Comparison of ENCODE assay signal across 7 mouse cellular contexts in the genomic region with DNA sequence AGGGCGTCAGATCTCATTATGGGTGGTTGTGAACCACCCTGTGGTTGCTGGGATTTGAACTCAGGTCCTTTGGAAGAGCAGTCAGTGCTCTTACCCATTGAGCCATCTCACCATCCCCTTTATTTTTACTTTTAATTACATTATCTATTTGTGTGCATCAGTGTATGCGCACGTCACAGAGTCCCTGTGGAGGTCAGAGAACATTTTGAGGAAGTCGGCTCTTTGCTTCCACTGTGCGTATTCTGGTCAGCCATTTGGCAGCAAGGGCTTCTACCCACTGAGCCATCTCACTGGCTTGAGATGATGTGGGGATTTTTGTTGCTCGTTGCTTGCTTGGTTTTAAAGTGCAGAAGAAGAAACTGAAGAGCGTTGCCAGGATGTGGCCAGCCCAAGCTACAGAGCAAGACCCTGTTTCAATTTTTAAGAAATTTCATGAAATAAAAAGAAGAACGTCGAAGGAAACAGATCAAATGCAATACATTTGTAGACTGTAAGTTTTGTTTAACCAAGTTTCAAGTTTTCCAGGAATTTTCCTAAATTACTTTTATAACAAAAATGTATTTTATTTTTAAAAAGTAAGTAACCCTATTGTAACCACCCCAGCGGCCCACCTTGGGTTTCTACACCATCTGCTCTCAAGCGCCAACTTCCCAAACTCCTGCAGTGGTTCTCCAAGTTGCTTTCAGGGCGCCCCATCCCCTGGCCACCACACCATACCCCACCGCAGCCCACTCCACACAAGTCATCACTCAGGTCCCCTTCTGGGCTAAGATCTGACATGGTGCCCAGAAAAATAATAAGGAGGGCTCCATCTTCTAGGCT. TPM values are rescaled to one million over a fixed set of nuclear protein-coding genes. Genes with fewer than 3 reads are reported as not detected.
DNase-seq lines count a peak whose midpoint lies in the region; ATAC-seq and TF ChIP-seq lines count a peak whose summit lies in the region.

No protein-coding gene starts in this region.

- peaks cover 69% of the 10 kb centered on the region for H3K27me3 ChIP-seq in CH12.LX (replicated peaks)
- H3K27me3 ChIP-seq in G1E (ENCODE audit: insufficient read depth, low read length) = peaks cover 6% of the 10 kb centered on the region; the same call in 1 of the 2 replicates
- H3K27me3 ChIP-seq in hindbrain, embryonic 14.5 days (ENCODE audit: control insufficient read depth, insufficient read depth, low read length) = peaks cover 5% of the 10 kb centered on the region
- H3K27me3 ChIP-seq in midbrain, embryonic 11.5 days (ENCODE audit: control insufficient read depth, insufficient read depth, low read length) = no peaks in the 10 kb centered on the region

- DNase-seq in CH12.LX (ENCODE audit: extremely low read depth) (peak; percentile 56), G1E (ENCODE audit: low spot score) (peak; percentile 54)
- no peak for DNase-seq in hindbrain, embryonic 14.5 days (ENCODE audit: low spot score)
- DNase-seq in midbrain, embryonic 11.5 days (ENCODE audit: low spot score, missing footprints) = no peak
- DNase-seq in adrenal gland, adult 18-20 months (ENCODE audit: low spot score in 2 of 2) = no peak
- DNase-seq in c-Kit-positive CD71-positive TER-119-positive erythroid progenitor cells, embryonic 14.5 days (ENCODE audit: low spot score) = no peak
- DNase-seq in gastrocnemius, postnatal 4 days (ENCODE audit: low spot score in 2 of 2) = no peak

- no peaks in the 10 kb centered on the region for H3K36me3 ChIP-seq in CH12.LX (replicated peaks in 1 of 2; ENCODE audit: control insufficient read depth in 1 of 2, insufficient read depth in 1 of 2, low read length in 1 of 2)
- H3K36me3 ChIP-seq in G1E (replicated peaks) = no peaks in the 10 kb centered on the region
- no peaks in the 10 kb centered on the region for H3K36me3 ChIP-seq in hindbrain, embryonic 14.5 days (replicated peaks; ENCODE audit: control insufficient read depth, insufficient read depth)
- H3K36me3 ChIP-seq in midbrain, embryonic 11.5 days (ENCODE audit: control insufficient read depth, insufficient read depth, low read length) = no peaks in the 10 kb centered on the region

- H3K79me2 ChIP-seq in CH12.LX (replicated peaks; ENCODE audit: control insufficient read depth, extremely low read depth, insufficient read depth, poor library complexity, severe bottlenecking) = no peaks in the 10 kb centered on the region

- peak overlapping the region; percentile 80 for H3K4me2 ChIP-seq in CH12.LX (ENCODE audit: insufficient read depth, low read depth, poor library complexity, severe bottlenecking)
- H3K4me2 ChIP-seq in hindbrain, embryonic 14.5 days (replicated peaks) = peak overlapping the region; percentile 52
- H3K4me2 ChIP-seq in midbrain, embryonic 11.5 days = peak overlapping the region; percentile 40

- dilution Hi-C loops in CH12.LX (cut with MboI; ENCODE audit: extremely low pct_ligation_motif_present, extremely low pct_unique_long_range_greater_than_20kb, low sequenced_read_pairs) = no loop called here

- TF ChIP-seq RAD21 in CH12.LX (IDR thresholded peaks at IDR 0.05; ENCODE audit: low read depth, low read length) = no peak

- no peak overlapping the region; the same call in 1 of the 2 replicates for H3K9ac ChIP-seq in CH12.LX (ENCODE audit: insufficient read depth, low read depth)
- H3K9ac ChIP-seq in hindbrain, embryonic 14.5 days = 0 out of 2 replicates have a peak overlapping the region, but pooled peaks have one; percentile 32
- H3K9ac ChIP-seq in midbrain, embryonic 11.5 days (ENCODE audit: low read length) = no peak overlapping the region

- H3K4me3 ChIP-seq in CH12.LX (replicated peaks in 1 of 3; ENCODE audit: low read depth in 2 of 3, low read length in 2 of 3, poor library complexity in 1 of 3) = no peak overlapping the region
- H3K4me3 ChIP-seq in G1E (ENCODE audit: low read depth, low read length) = peak overlapping the region; percentile 60; the same call in 1 of the 2 replicates
- H3K4me3 ChIP-seq in hindbrain, embryonic 14.5 days (replicated peaks; ENCODE audit: low read length) = peak overlapping the region; percentile 14; the same call in 1 of the 2 replicates
- H3K4me3 ChIP-seq in midbrain, embryonic 11.5 days (ENCODE audit: low read depth, low read length) = no peak overlapping the region

- in situ Hi-C loops in CH12.LX (cut with MboI; ENCODE audit: low pct_ligation_motif_present, low pct_unique_long_range_greater_than_20kb, low sequenced_read_pairs) = loop anchor here (5.0 kb wide), 2 partner anchors 36 to 71 kb away; partner anchors contain the start of gene Ppy

- no peak for TF ChIP-seq POLR2A in CH12.LX (IDR thresholded peaks at IDR 0.05; ENCODE audit: low read depth, low read length)

- no peak for TF ChIP-seq CTCF in CH12.LX (conservative IDR thresholded peaks at IDR 0.05 in 1 of 2, IDR thresholded peaks at IDR 0.05 in 1 of 2; ENCODE audit: low read depth in 2 of 2, low read length in 2 of 2)
- no peak for TF ChIP-seq CTCF in G1E (IDR thresholded peaks at IDR 0.05; ENCODE audit: low read depth, low read length)

- H3K4me1 ChIP-seq in CH12.LX (ENCODE audit: control insufficient read depth in 1 of 2, insufficient read depth in 2 of 2) = peaks cover 0 to 7% of the 10 kb centered on the region in 2 experiments; a peak in 2 of 4 replicates
- peaks cover 41% of the 10 kb centered on the region for H3K4me1 ChIP-seq in G1E (ENCODE audit: insufficient read depth, low read depth, low read length)
- no peaks in the 10 kb centered on the region for H3K4me1 ChIP-seq in hindbrain, embryonic 14.5 days (replicated peaks; ENCODE audit: control insufficient read depth, insufficient read depth, low read length)
- no peaks in the 10 kb centered on the region for H3K4me1 ChIP-seq in midbrain, embryonic 11.5 days (ENCODE audit: control insufficient read depth, insufficient read depth, low read length)

- WGBS in hindbrain, embryonic 14.5 days = 44% methylated on average over 13 of the region's 13 CpGs
- WGBS in midbrain, embryonic 11.5 days = 47% methylated on average over 13 of the region's 13 CpGs

- no peak overlapping the region for H3K27ac ChIP-seq in CH12.LX (ENCODE audit: insufficient read depth, low read depth)
- no peak overlapping the region for H3K27ac ChIP-seq in hindbrain, embryonic 14.5 days
- no peak overlapping the region for H3K27ac ChIP-seq in midbrain, embryonic 11.5 days (ENCODE audit: low read depth, low read length)

- no peak for ATAC-seq in G1E (ENCODE audit: extremely low read depth, insufficient number of reproducible peaks, low FRiP score, poor library complexity, severe bottlenecking)
- no peak; the same call in 1 of the 2 replicates for ATAC-seq in hindbrain, embryonic 14.5 days (ENCODE audit: low FRiP score)
- peak; percentile 46; the same call in 1 of the 2 replicates for ATAC-seq in midbrain, embryonic 11.5 days (ENCODE audit: low FRiP score)

- H3K9me3 ChIP-seq in CH12.LX (replicated peaks; ENCODE audit: low read length) (no peaks in the 10 kb centered on the region), G1E (replicated peaks) (no peaks in the 10 kb centered on the region)
- no peaks in the 10 kb centered on the region for H3K9me3 ChIP-seq in hindbrain, embryonic 14.5 days (ENCODE audit: control insufficient read depth, low read length)
- H3K9me3 ChIP-seq in midbrain, embryonic 11.5 days (ENCODE audit: control insufficient read depth, low read length) = no peaks in the 10 kb centered on the region

- TF ChIP-seq EP300 in CH12.LX (IDR thresholded peaks at IDR 0.05; ENCODE audit: low read length) = no peak

RNA-seq across cellular contexts. Expression of gene Nags, which starts 7.5 kb away (rescaled TPM):
- not detected in 2 replicates for total RNA-seq in CH12.LX (2012; rRNA removed)
- total RNA-seq in CH12.LX (2014; rRNA removed) = not detected in 2 replicates
- not detected in 2 replicates for polyA plus RNA-seq in CH12.LX (2012; ENCODE audit: insufficient read length, low read depth)
- not detected in 2 replicates for total RNA-seq in G1E (2014; fragmentation: Nextera tagmentation)
- total RNA-seq in G1E (2017) = 0.06 TPM in 1 of 2 replicates, not detected in the other
- not detected in 2 replicates for polyA plus RNA-seq in G1E (2012)
- polyA plus RNA-seq in hindbrain, embryonic 14.5 days (2014; fragmentation: Nextera tagmentation; extraction: Ambion mirVana) = 0.09 TPM in 1 of 2 replicates, not detected in the other
- polyA plus RNA-seq in midbrain, embryonic 11.5 days (2014; fragmentation: Nextera tagmentation; extraction: Ambion mirVana) = not detected in 2 replicates
- under 1 TPM in 1 of 2 experiments, not detected in 1; 0.77 TPM for total RNA-seq in adrenal gland, adult 18-20 months (2021)
- total RNA-seq in gastrocnemius, postnatal 4 days (2021) = under 1 TPM in 1 of 2 experiments, not detected in 1; 0.13 TPM

RNA-seq across cellular contexts. Expression of gene Tmem101, which starts 18.4 kb away (rescaled TPM):
- total RNA-seq in CH12.LX (2012; rRNA removed) (56.7 and 63.1 TPM in 2 replicates), CH12.LX (2014; rRNA removed) (36.1 and 38.5 TPM in 2 replicates), G1E (2014; fragmentation: Nextera tagmentation) (8.3 and 10.2 TPM in 2 replicates), G1E (2017) (12.9 and 16.7 TPM in 2 replicates)
- polyA plus RNA-seq in CH12.LX (2012; ENCODE audit: insufficient read length, low read depth) (29.7 and 35.4 TPM in 2 replicates), G1E (2012) (8.1 and 14.3 TPM in 2 replicates)
- polyA plus RNA-seq in hindbrain, embryonic 14.5 days (2014; fragmentation: Nextera tagmentation; extraction: Ambion mirVana) = 32.7 and 35.0 TPM in 2 replicates
- 33.5 and 35.9 TPM in 2 replicates for polyA plus RNA-seq in midbrain, embryonic 11.5 days (2014; fragmentation: Nextera tagmentation; extraction: Ambion mirVana)
- total RNA-seq in adrenal gland, adult 18-20 months (2021) = 10 to 100 TPM; 12.0 to 13.6 TPM
- 10 to 100 TPM; 15.1 to 16.1 TPM for total RNA-seq in gastrocnemius, postnatal 4 days (2021)

RNA-seq across cellular contexts. Expression of gene Pyy, which starts 30.2 kb away (rescaled TPM):
- total RNA-seq in CH12.LX (2012; rRNA removed) (not detected in 2 replicates), CH12.LX (2014; rRNA removed) (not detected in 2 replicates), G1E (2014; fragmentation: Nextera tagmentation) (not detected in 2 replicates), G1E (2017) (not detected in 2 replicates)
- polyA plus RNA-seq in CH12.LX (2012; ENCODE audit: insufficient read length, low read depth) (not detected in 2 replicates), G1E (2012) (not detected in 2 replicates)
- polyA plus RNA-seq in hindbrain, embryonic 14.5 days (2014; fragmentation: Nextera tagmentation; extraction: Ambion mirVana) = 4.3 and 4.4 TPM in 2 replicates
- 0.44 TPM in 1 of 2 replicates, not detected in the other for polyA plus RNA-seq in midbrain, embryonic 11.5 days (2014; fragmentation: Nextera tagmentation; extraction: Ambion mirVana)
- total RNA-seq in adrenal gland, adult 18-20 months (2021) = not detected
- not detected for total RNA-seq in gastrocnemius, postnatal 4 days (2021)

RNA-seq across cellular contexts. Expression of gene Ppy, which starts 36.7 kb away (rescaled TPM):
- total RNA-seq in CH12.LX (2012; rRNA removed) (not detected in 2 replicates), CH12.LX (2014; rRNA removed) (not detected in 2 replicates), G1E (2014; fragmentation: Nextera tagmentation) (not detected in 2 replicates), G1E (2017) (not detected in 2 replicates)
- polyA plus RNA-seq in CH12.LX (2012; ENCODE audit: insufficient read length, low read depth) (not detected in 2 replicates), G1E (2012) (0.16 TPM in 1 of 2 replicates, not detected in the other)
- polyA plus RNA-seq in hindbrain, embryonic 14.5 days (2014; fragmentation: Nextera tagmentation; extraction: Ambion mirVana) = not detected in 2 replicates
- polyA plus RNA-seq in midbrain, embryonic 11.5 days (2014; fragmentation: Nextera tagmentation; extraction: Ambion mirVana) = not detected in 2 replicates
- total RNA-seq in adrenal gland, adult 18-20 months (2021) = not detected
- total RNA-seq in gastrocnemius, postnatal 4 days (2021) = not detected

RNA-seq across cellular contexts. Expression of gene Lsm12, which starts 47.3 kb away (rescaled TPM):
- total RNA-seq in CH12.LX (2012; rRNA removed) (66.9 and 78.7 TPM in 2 replicates), CH12.LX (2014; rRNA removed) (70.0 and 78.9 TPM in 2 replicates), G1E (2014; fragmentation: Nextera tagmentation) (160 and 182 TPM in 2 replicates), G1E (2017) (44.1 and 51.8 TPM in 2 replicates)
- polyA plus RNA-seq in CH12.LX (2012; ENCODE audit: insufficient read length, low read depth) (164 and 185 TPM in 2 replicates), G1E (2012) (114 and 136 TPM in 2 replicates)
- polyA plus RNA-seq in hindbrain, embryonic 14.5 days (2014; fragmentation: Nextera tagmentation; extraction: Ambion mirVana) = 78.6 and 81.9 TPM in 2 replicates
- 73.5 and 74.8 TPM in 2 replicates for polyA plus RNA-seq in midbrain, embryonic 11.5 days (2014; fragmentation: Nextera tagmentation; extraction: Ambion mirVana)
- 100 to 1,000 TPM in 1 of 2 experiments, 10 to 100 TPM in 1; 83.9 to 102 TPM for total RNA-seq in adrenal gland, adult 18-20 months (2021)
- 10 to 100 TPM; 75.1 to 78.3 TPM for total RNA-seq in gastrocnemius, postnatal 4 days (2021)

Comparison
In these comparisons a context has a peak if more than half of its experiments do, and no peak if none do; other contexts are left out.
1. DNase-seq: peak in CH12.LX (single experiment) and G1E (single experiment); none in hindbrain, embryonic 14.5 days (single experiment), midbrain, embryonic 11.5 days (single experiment), adrenal gland, adult 18-20 months (0 of 2), c-Kit-positive CD71-positive TER-119-positive erythroid progenitor cells, embryonic 14.5 days (single experiment) and gastrocnemius, postnatal 4 days (0 of 2).
2. H3K4me3 ChIP-seq: peak in G1E (single experiment) and hindbrain, embryonic 14.5 days (single experiment); none in CH12.LX (0 of 3) and midbrain, embryonic 11.5 days (single experiment).
3. Peak in every context shown above with its lines, with median percentiles within 50 percentile points of each other: H3K4me2 ChIP-seq.